Mouse (Mus musculus) small intestine, adult 2 months (tissue): ENCODE data around the gene Ccdc57. TPM values are rescaled to one million over a fixed set of nuclear protein-coding genes. Genes with fewer than 3 reads are reported as not detected.

Experiments used
- H3K27ac ChIP-seq: fragments of 200-500 bp; 2 replicates; pipeline ENCODE4 v1.5.1; 2012; ENCODE audit warnings: low read depth, low read length, control low read depth, inconsistent platforms; ENCODE audit not compliant: insufficient read depth
- H3K27me3 ChIP-seq: fragments of 200-500 bp; 2 replicates; pipeline ENCODE4 v1.6.1; 2012; ENCODE audit warnings: mild to moderate bottlenecking, moderate library complexity, low read length, inconsistent platforms; ENCODE audit not compliant: control insufficient read depth, insufficient read depth
- H3K36me3 ChIP-seq: fragments of 200-500 bp; 2 replicates; pipeline ENCODE4 v1.6.1; 2012; ENCODE audit warnings: mild to moderate bottlenecking, low read length, control low read depth, inconsistent platforms; ENCODE audit not compliant: control insufficient read depth, insufficient read depth
- H3K4me1 ChIP-seq: fragments of 200-500 bp; 2 replicates; pipeline ENCODE4 v1.6.1; 2012; ENCODE audit warnings: low read length, inconsistent platforms, mixed read lengths; ENCODE audit not compliant: control insufficient read depth, insufficient read depth, insufficient read length
- H3K4me3 ChIP-seq: fragments of 200-500 bp; 2 replicates; pipeline ENCODE4 v1.5.1; 2012; ENCODE audit warnings: low read depth, mild to moderate bottlenecking, control low read depth, inconsistent platforms, low read length, moderate library complexity
- CTCF ChIP-seq: fragments of 200-500 bp; IDR thresholded peaks from 2 replicates; pipeline ENCODE4 v1.5.1; 2012; ENCODE audit warnings: low read depth, mild to moderate bottlenecking, control low read depth, inconsistent platforms, low read length, moderate library complexity, mixed read lengths; ENCODE audit not compliant: insufficient replicate concordance, insufficient read length; ENCODE audit errors: extremely low read depth
- POLR2A ChIP-seq: fragments of 200-500 bp; IDR thresholded peaks from 2 replicates; pipeline ENCODE4 v1.6.1; 2012; ENCODE audit warnings: low read depth, mild to moderate bottlenecking, control low read depth, inconsistent platforms, low read length, moderate library complexity
- WGBS: fragments of 180-500 bp; shearing (Covaris S2); methylation state at CpG from one replicate; pipeline ENCODE4 v1.1.7; 2018; 5-methylcytosine and 5-hydroxymethylcytosine counted together
- polyA plus RNA-seq: library from polyadenylated mRNA; depleted of rRNA; stranded (reverse); fragments of >200 nt; gene quantifications from 2 replicates; pipeline ENCODE4 v1.2.3, GENCODE M21; 2012

The Ccdc57 gene
- polyA plus RNA-seq, 1 experiment, result 0.43 TPM

DNA sequence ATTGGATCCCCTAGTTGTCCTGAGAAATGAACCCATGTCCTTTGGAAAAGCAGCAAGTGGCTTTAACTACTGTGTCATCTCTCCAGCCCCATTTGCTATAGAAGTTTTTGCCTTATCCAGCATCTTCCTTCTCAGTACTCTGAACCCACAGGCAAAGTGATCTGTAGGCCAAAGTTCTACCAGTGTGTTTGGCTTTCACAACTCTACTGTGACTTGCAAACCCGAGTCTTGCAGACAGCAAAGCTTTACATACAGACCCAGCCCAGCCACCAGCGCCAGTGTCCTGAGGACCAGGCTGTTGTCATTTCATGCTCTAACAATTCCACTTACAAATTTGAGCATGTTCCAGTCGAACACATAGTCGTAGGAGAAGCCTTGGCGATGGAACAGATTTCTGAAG, 38.6 kb upstream of the Ccdc57 start:
- H3K4me1 ChIP-seq, result no peaks in the 10 kb centered on the region; the same call in 1 of the 2 replicates
- H3K36me3 ChIP-seq, result peaks cover 74% of the 10 kb centered on the region
- H3K4me3 ChIP-seq, result no peak overlapping the region
- H3K27me3 ChIP-seq, result no peaks in the 10 kb centered on the region
- no peak overlapping the region for H3K27ac ChIP-seq
- 80% methylated on average over 5 of the region's 5 CpGs for WGBS
- no peak for TF ChIP-seq CTCF

- TF ChIP-seq CTCF, result no peak
- TF ChIP-seq POLR2A, result no peak
These were observed 37.1 kb upstream of the Ccdc57 start for GRCm38 (mm10) chr11:120969742-120970141.

DNA sequence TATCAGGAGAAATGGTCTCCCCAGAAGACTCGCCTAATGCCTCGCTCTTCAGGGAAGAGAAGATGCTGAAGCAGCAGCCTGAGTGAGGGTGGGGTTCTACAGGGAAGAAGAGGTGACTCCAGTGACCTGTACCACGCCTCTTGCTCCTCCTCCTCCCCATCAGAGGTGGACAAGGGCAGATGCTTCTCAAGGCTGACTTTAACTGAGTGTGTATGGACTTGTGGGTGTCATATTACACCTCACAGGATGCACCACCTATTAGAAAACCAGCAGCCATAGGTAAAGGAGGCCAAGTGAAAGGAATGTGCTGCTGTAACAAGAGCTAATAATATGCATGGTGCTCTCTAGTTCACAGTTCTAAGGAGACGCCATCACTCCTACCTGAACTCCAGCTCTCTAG, 32.9 kb upstream of the Ccdc57 start:
- Histone ChIP-seq H3K27ac (no peak overlapping the region), H3K36me3 (peaks cover 84% of the 10 kb centered on the region), H3K4me3 (no peak overlapping the region), H3K27me3 (no peaks in the 10 kb centered on the region), H3K4me1 (no peaks in the 10 kb centered on the region)
- 89% methylated on average over 4 of the region's 4 CpGs for WGBS
- TF ChIP-seq CTCF, result no peak
- TF ChIP-seq POLR2A, result no peak

More at GRCm38 (mm10) chr11:120969742-120970141, 37.1 kb upstream of the Ccdc57 start:
- Histone ChIP-seq H3K4me3 (no peak overlapping the region), H3K27ac (no peak overlapping the region), H3K36me3 (peaks cover 81% of the 10 kb centered on the region), H3K27me3 (no peaks in the 10 kb centered on the region), H3K4me1 (no peaks in the 10 kb centered on the region; the same call in 1 of the 2 replicates)
- WGBS, result 93% methylated on average over 5 of the region's 5 CpGs

DNA sequence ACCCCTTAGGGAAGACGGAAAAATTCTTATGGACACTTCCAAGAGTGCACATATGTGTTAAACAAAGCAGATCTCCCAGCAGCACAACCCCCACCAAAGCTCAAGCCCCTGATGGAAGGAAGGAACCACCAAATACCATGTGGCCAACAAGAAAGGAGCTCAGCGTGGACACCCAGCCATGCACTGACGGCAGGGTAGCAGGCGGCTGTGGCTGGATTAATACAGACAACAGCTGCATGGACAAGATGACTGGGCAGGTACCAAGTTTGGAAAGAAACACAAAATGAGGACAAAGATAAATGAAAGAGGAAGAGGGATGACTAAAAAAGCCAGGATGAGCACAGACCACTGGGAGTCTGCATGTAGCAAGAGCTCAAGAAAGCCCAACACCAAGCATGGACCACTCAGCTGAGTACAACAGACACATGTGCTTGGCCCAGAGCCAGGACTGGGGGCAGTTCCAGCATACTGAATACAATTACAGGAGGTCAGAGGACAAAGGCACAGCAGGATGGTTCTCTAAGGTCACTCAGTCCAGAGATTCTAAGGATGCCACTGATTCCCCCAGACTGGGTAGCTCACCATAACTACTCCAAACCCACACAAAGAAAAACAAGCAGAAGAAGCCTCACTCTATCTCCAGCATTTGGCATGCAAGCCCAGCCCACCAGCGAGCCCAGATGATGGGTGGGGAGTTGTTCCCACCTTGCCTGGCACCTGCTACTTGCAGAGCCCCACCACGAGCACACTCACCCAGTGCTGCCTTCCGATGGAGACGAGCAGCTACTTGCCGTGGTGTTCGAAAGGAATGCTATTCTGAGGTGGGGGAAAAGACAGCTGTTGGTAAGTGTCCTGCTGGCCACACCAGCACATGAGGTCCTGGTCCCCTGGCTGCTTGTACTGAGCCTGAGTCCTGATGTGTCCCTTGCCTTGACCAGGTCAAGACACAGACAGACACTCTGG, 31.8 kb upstream of the Ccdc57 start:
- Histone ChIP-seq H3K4me3 (no peak overlapping the region), H3K4me1 (no peaks in the 10 kb centered on the region), H3K27ac (no peak overlapping the region), H3K27me3 (no peaks in the 10 kb centered on the region), H3K36me3 (peaks cover 74% of the 10 kb centered on the region)
- no peak for TF ChIP-seq POLR2A
- TF ChIP-seq CTCF, result no peak
- WGBS, result 81% methylated on average over 10 of the region's 10 CpGs

DNA sequence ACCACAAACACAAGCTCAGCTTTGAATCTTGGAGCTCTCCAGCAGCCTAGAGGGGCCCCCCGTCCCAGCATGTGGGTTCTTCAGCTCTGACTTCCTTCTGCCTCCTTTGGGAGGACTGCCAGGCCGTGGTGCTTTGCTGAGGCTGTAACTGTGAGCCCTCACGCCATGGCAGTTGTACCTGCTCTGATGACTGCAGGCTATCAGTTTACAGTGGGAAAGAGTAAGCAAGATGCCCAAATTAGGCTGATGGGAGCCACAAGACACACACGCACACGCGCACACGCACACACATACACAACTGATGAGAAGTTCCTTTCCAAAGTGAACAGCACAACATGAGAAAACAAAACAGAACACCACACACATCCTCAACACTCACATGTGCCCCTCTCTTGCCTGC, 30.2 kb upstream of the Ccdc57 start:
- no peak overlapping the region for H3K4me3 ChIP-seq
- no peaks in the 10 kb centered on the region for H3K27me3 ChIP-seq
- WGBS, result 93% methylated on average over 7 of the region's 7 CpGs
- H3K4me1 ChIP-seq, result peaks cover 4% of the 10 kb centered on the region; the same call in 1 of the 2 replicates
- no peak overlapping the region for H3K27ac ChIP-seq
- peaks cover 63% of the 10 kb centered on the region for H3K36me3 ChIP-seq
- TF ChIP-seq CTCF (no peak), POLR2A (no peak)

- WGBS, result 90% methylated on average over 13 of the region's 13 CpGs
- H3K27ac ChIP-seq, result no peak overlapping the region
- H3K27me3 ChIP-seq, result no peaks in the 10 kb centered on the region
- no peak overlapping the region for H3K4me3 ChIP-seq
- TF ChIP-seq CTCF (no peak), POLR2A (no peak)
- H3K4me1 ChIP-seq, result peaks cover 8% of the 10 kb centered on the region
- peaks cover 56% of the 10 kb centered on the region for H3K36me3 ChIP-seq
These were observed 29.5 kb upstream of the Ccdc57 start for GRCm38 (mm10) chr11:120962050-120962771.

DNA sequence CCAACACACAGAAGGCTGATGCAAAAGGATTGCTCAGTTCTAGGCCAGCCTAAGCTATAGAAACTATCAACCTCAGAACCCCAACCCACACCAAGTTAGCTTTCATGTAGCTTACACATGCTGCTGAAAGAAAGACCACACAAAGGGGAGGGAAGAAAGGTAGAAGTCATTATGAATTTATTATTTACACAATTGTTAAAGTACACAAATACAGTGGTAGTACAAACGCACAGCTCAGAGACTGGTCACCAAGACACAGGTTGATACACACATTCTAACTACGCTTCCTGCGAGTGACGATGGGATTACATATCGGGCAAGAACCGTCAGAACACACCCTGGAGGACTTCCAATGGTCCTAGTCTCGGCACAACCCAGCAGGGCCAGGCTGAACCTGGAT, 28.9 kb upstream of the Ccdc57 start:
- WGBS, result 81% methylated on average over 7 of the region's 7 CpGs
- H3K27me3 ChIP-seq, result no peaks in the 10 kb centered on the region
- no peak overlapping the region for H3K27ac ChIP-seq
- no peak overlapping the region for H3K4me3 ChIP-seq
- H3K36me3 ChIP-seq, result peaks cover 56% of the 10 kb centered on the region
- H3K4me1 ChIP-seq, result peaks cover 8% of the 10 kb centered on the region
- TF ChIP-seq POLR2A, result no peak
